Mouse (Mus musculus) myocyte (in vitro differentiated cells): ENCODE measurements around the gene Smyd3. TPM values are rescaled to one million over a fixed set of nuclear protein-coding genes. Genes with fewer than 3 reads are reported as not detected.

ENCODE experiments used
- H3K27me3 ChIP-seq: one replicate; pipeline ENCODE4 v1.6.1; 2011; ENCODE audit not compliant: control insufficient read depth, insufficient read depth, insufficient read length
- H3K36me3 ChIP-seq: one replicate; pipeline ENCODE4 v1.6.1; 2011; ENCODE audit not compliant: control insufficient read depth, insufficient read depth
- H3K4me2 ChIP-seq: one replicate; pipeline ENCODE4 v1.6.1; 2011; ENCODE audit warnings: low read depth, control low read depth
- H3K4me3 ChIP-seq: one replicate; pipeline ENCODE4 v1.5.1; 2011; ENCODE audit warnings: mild to moderate bottlenecking, control low read depth, moderate library complexity
- H3K79me2 ChIP-seq: one replicate; pipeline ENCODE4 v1.6.1; 2011; ENCODE audit not compliant: control insufficient read depth, insufficient read depth
- H3ac ChIP-seq: one replicate; pipeline ENCODE4 v1.6.1; 2011; ENCODE audit not compliant: control insufficient read depth, insufficient read length
- CEBPB ChIP-seq: IDR thresholded peaks from 2 replicates; pipeline ENCODE4 v1.6.1; 2011; ENCODE audit warnings: mild to moderate bottlenecking, moderate library complexity; ENCODE audit not compliant: poor library complexity, insufficient read depth, severe bottlenecking
- E2F4 ChIP-seq: IDR thresholded peaks from one replicate; pipeline ENCODE4 v1.6.1; 2011; ENCODE audit warnings: mild to moderate bottlenecking, control low read depth, moderate library complexity; ENCODE audit not compliant: insufficient read depth
- MAX ChIP-seq: IDR thresholded peaks from one replicate; pipeline ENCODE4 v1.6.1; 2011; ENCODE audit warnings: low read depth, mild to moderate bottlenecking, control low read depth
- MYOD1 ChIP-seq, 3 experiments: IDR thresholded peaks; one replicate each; pipeline ENCODE4 v1.6.1; 2011; ENCODE audit warnings: control low read depth in 2 of 3, low read depth in 2 of 3, mild to moderate bottlenecking in 2 of 3, moderate library complexity in 1 of 3; ENCODE audit not compliant: insufficient read length in 2 of 3, control insufficient read depth in 1 of 3
- MYOG ChIP-seq, 3 experiments: IDR thresholded peaks; one replicate each; pipeline ENCODE4 v1.6.1; 2011; ENCODE audit warnings: control low read depth in 2 of 3, low read depth in 2 of 3, mild to moderate bottlenecking in 2 of 3; ENCODE audit not compliant: insufficient read length in 2 of 3, control insufficient read depth in 1 of 3, insufficient read depth in 1 of 3
- POLR2A ChIP-seq: IDR thresholded peaks from one replicate; pipeline ENCODE4 v1.6.1; 2011; ENCODE audit warnings: low read depth, mild to moderate bottlenecking, control low read depth, moderate library complexity; ENCODE audit not compliant: insufficient read length
- POLR2AphosphoS2 ChIP-seq: IDR thresholded peaks from one replicate; pipeline ENCODE4 v1.6.1; 2011; ENCODE audit warnings: low read depth, control low read depth; ENCODE audit not compliant: insufficient read length
- REST ChIP-seq: IDR thresholded peaks from one replicate; pipeline ENCODE4 v1.6.1; 2011; ENCODE audit warnings: mild to moderate bottlenecking, control low read depth, moderate library complexity; ENCODE audit not compliant: insufficient read depth, insufficient read length
- SRF ChIP-seq: IDR thresholded peaks from one replicate; pipeline ENCODE4 v1.6.1; 2011; ENCODE audit warnings: low read depth; ENCODE audit not compliant: control insufficient read depth, insufficient read length
- TCF12 ChIP-seq: IDR thresholded peaks from one replicate; pipeline ENCODE4 v1.6.1; 2011; ENCODE audit warnings: mild to moderate bottlenecking, control low read depth; ENCODE audit not compliant: poor library complexity, insufficient read depth, severe bottlenecking
- TCF3 ChIP-seq: IDR thresholded peaks from one replicate; pipeline ENCODE4 v1.6.1; 2011; ENCODE audit warnings: low read depth, control low read depth; ENCODE audit not compliant: insufficient read length
- USF1 ChIP-seq: IDR thresholded peaks from one replicate; pipeline ENCODE4 v1.6.1; 2011; ENCODE audit warnings: low read depth, mild to moderate bottlenecking, control low read depth, moderate library complexity
- polyA plus RNA-seq: library from polyadenylated mRNA; unstranded; fragments of >200 nt; fragmentation: generic; extraction: Trizol; gene quantifications from one replicate; pipeline ENCODE4 v1.2.1, GENCODE M21; 2012; ENCODE audit warnings: missing spikeins

Gene Smyd3
- polyA plus RNA-seq, 1 experiment, result 22.7 TPM

- Histone ChIP-seq H3K27me3 (no peaks in the 10 kb centered on the region), H3K36me3 (no peaks in the 10 kb centered on the region), H3K79me2 (no peaks in the 10 kb centered on the region), H3K4me2 (no peak overlapping the region), H3ac (no peak overlapping the region), H3K4me3 (no peak overlapping the region)
- no peak for TF ChIP-seq CEBPB
- no peak for TF ChIP-seq TCF12
- TF ChIP-seq POLR2A, result no peak
- no peak for TF ChIP-seq MYOD1 (IDR thresholded peaks at IDR 0.05; ENCODE audit: control insufficient read depth in 1 of 3, insufficient read length in 2 of 3, low read depth in 2 of 3)
- no peak for TF ChIP-seq TCF3
- no peak for TF ChIP-seq POLR2AphosphoS2
- no peak for TF ChIP-seq MAX
- TF ChIP-seq E2F4, result no peak
- TF ChIP-seq USF1, result no peak
- TF ChIP-seq MYOG (IDR thresholded peaks at IDR 0.05; ENCODE audit: control insufficient read depth in 1 of 3, insufficient read depth in 1 of 3, insufficient read length in 2 of 3, low read depth in 2 of 3), result no peak
- no peak for TF ChIP-seq SRF
- no peak for TF ChIP-seq REST
These were observed 371.1 kb downstream of the Smyd3 start for GRCm38 (mm10) chr1:179146730-179147167.

- no peaks in the 10 kb centered on the region for H3K36me3 ChIP-seq
- no peak for TF ChIP-seq SRF
- TF ChIP-seq REST, result no peak
- TF ChIP-seq MYOD1 (IDR thresholded peaks at IDR 0.05; ENCODE audit: control insufficient read depth in 1 of 3, insufficient read length in 2 of 3, low read depth in 2 of 3), result no peak
- no peak for TF ChIP-seq POLR2A
- no peak for TF ChIP-seq TCF3
- no peak for TF ChIP-seq POLR2AphosphoS2
- no peak for TF ChIP-seq MYOG (IDR thresholded peaks at IDR 0.05; ENCODE audit: control insufficient read depth in 1 of 3, insufficient read depth in 1 of 3, insufficient read length in 2 of 3, low read depth in 2 of 3)
- TF ChIP-seq CEBPB, result no peak
- TF ChIP-seq MAX, result no peak
- no peak overlapping the region for H3K4me2 ChIP-seq
- H3ac ChIP-seq, result no peak overlapping the region
- no peaks in the 10 kb centered on the region for H3K27me3 ChIP-seq
- H3K4me3 ChIP-seq, result no peak overlapping the region
- no peaks in the 10 kb centered on the region for H3K79me2 ChIP-seq
These were observed 374.5 kb downstream of the Smyd3 start for GRCm38 (mm10) chr1:179143154-179143832.

DNA sequence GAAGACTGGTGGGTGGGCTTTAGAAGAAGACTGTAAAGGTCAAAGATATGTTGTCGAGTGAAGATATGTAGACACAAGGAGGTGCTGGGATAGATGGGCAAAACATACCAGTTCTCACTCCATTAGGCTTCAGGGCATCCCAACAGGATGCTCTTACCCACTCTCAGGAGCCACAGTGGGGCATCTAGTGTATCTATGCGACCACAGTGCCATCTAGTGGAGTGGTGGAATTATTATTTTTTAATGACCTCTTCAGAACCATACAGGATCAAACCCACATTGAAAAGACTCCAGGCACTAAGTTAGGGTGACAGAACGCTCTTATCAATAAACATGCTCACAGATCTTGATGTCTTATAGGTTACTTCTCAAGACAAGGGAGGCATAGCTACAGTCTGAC, 375.7 kb downstream of the Smyd3 start:
- Histone ChIP-seq H3K79me2 (no peaks in the 10 kb centered on the region), H3ac (no peak overlapping the region), H3K4me2 (peak overlapping the region; percentile 58), H3K27me3 (no peaks in the 10 kb centered on the region), H3K4me3 (no peak overlapping the region), H3K36me3 (no peaks in the 10 kb centered on the region)
- TF ChIP-seq POLR2A, result no peak
- no peak for TF ChIP-seq E2F4
- TF ChIP-seq MAX, result no peak
- TF ChIP-seq TCF12, result no peak
- no peak for TF ChIP-seq TCF3
- TF ChIP-seq POLR2AphosphoS2, result no peak
- no peak for TF ChIP-seq USF1
- TF ChIP-seq REST, result no peak
- no peak for TF ChIP-seq CEBPB
- no peak for TF ChIP-seq MYOG (IDR thresholded peaks at IDR 0.05; ENCODE audit: control insufficient read depth in 1 of 3, insufficient read depth in 1 of 3, insufficient read length in 2 of 3, low read depth in 2 of 3)
- no peak for TF ChIP-seq SRF
- TF ChIP-seq MYOD1 (IDR thresholded peaks at IDR 0.05; ENCODE audit: control insufficient read depth in 1 of 3, insufficient read length in 2 of 3, low read depth in 2 of 3), result no peak

DNA sequence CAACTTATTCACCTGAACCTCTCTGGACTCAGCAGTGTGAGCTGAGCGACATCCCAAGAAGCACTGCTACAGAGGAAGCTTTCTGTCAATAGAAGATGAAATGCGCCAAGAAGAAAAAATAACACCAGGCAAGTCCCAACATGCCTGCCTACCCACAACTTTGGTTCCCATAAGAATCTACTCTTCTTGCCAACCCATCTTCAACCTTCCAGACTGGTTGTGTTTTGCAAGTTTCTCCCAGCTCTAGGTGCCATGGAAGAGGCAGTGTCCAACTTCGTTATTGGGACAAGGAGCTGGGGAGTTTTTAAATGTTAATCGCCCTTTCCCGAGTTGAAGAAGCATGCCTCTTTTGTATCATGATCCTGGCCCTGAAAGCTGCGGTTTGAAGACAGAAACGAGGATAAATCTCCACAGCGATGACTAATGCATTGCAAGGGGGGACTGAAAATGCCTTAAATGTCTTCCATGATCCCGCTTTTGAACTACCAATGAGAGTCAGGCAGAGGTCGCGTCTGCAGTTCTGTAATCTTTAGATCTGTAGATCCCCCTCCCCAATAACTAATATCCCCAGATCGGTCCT, 376.7 kb downstream of the Smyd3 start:
- Histone ChIP-seq H3ac (no peak overlapping the region), H3K4me2 (peak overlapping the region; percentile 58), H3K79me2 (no peaks in the 10 kb centered on the region), H3K36me3 (no peaks in the 10 kb centered on the region), H3K4me3 (no peak overlapping the region), H3K27me3 (no peaks in the 10 kb centered on the region)
- TF ChIP-seq E2F4, result no peak
- no peak for TF ChIP-seq POLR2AphosphoS2
- TF ChIP-seq POLR2A, result no peak
- TF ChIP-seq TCF12, result no peak
- TF ChIP-seq MYOD1 (IDR thresholded peaks at IDR 0.05; ENCODE audit: control insufficient read depth in 1 of 3, insufficient read length in 2 of 3, low read depth in 2 of 3), result no peak
- TF ChIP-seq REST, result no peak
- no peak for TF ChIP-seq CEBPB
- TF ChIP-seq TCF3, result no peak
- TF ChIP-seq SRF, result no peak
- TF ChIP-seq MAX, result no peak
- no peak for TF ChIP-seq USF1
- no peak for TF ChIP-seq MYOG (IDR thresholded peaks at IDR 0.05; ENCODE audit: control insufficient read depth in 1 of 3, insufficient read depth in 1 of 3, insufficient read length in 2 of 3, low read depth in 2 of 3)
